Mouse (Mus musculus): ENCODE measurements around the gene Tmem59l.
A peak's percentile ranks its signal among the peaks of the same experiment; 100 is the strongest.

GRCm38 (mm10) chr8:70504851-70505250 lies 17.7 kb upstream of the Tmem59l start:
- TF ChIP-seq CTCF (IDR thresholded peaks at IDR 0.05; ENCODE audit: extremely low read depth, insufficient read length, insufficient replicate concordance, low read depth, low read length): peak; percentile 87; the same call in 1 of the 2 replicates
- no peak for TF ChIP-seq POLR2A (IDR thresholded peaks at IDR 0.05; ENCODE audit: low read depth, low read length)
